Mouse (Mus musculus) hindbrain, embryonic 16.5 days (tissue): ENCODE measurements at regions not wholly inside any gene's neighbourhood (a gene's known extent, or its start where the extent isn't known, plus 50 kb on each side); places are given as distances from the start of the nearest gene placed in this dataset.

Source experiments
- ATAC-seq: fragments of 200-750 bp; cut with Nextera tagmentation; 2 replicates; pipeline ENCODE4 v1.8.0; 2017; ENCODE audit warnings: moderate TSS enrichment, moderate library complexity
- H3K27ac ChIP-seq: fragments of 300-500 bp; sonication (generic); 2 replicates; pipeline ENCODE4 v1.5.1; 2014; ENCODE audit warnings: low read depth, mild to moderate bottlenecking, control low read depth, low read length, moderate library complexity
- H3K27me3 ChIP-seq: fragments of 300-500 bp; sonication (generic); replicated peaks from 2 replicates; pipeline ENCODE4 v1.6.1; 2014; ENCODE audit warnings: low read length; ENCODE audit not compliant: control insufficient read depth, insufficient read depth
- H3K36me3 ChIP-seq: fragments of 300-500 bp; sonication (generic); 2 replicates; pipeline ENCODE4 v1.6.1; 2014; ENCODE audit warnings: mild to moderate bottlenecking, low read length, moderate library complexity, mixed read lengths; ENCODE audit not compliant: control insufficient read depth, insufficient read depth
- H3K4me1 ChIP-seq: fragments of 300-500 bp; sonication (generic); 2 replicates; pipeline ENCODE4 v1.6.1; 2014; ENCODE audit warnings: low read depth, low read length; ENCODE audit not compliant: control insufficient read depth, insufficient read depth
- H3K4me2 ChIP-seq: fragments of 300-500 bp; sonication (generic); 2 replicates; pipeline ENCODE4 v1.6.1; 2014; ENCODE audit warnings: mild to moderate bottlenecking, low read length, control low read depth, moderate library complexity
- H3K4me3 ChIP-seq: fragments of 300-500 bp; sonication (generic); 2 replicates; pipeline ENCODE4 v1.5.1; 2014; ENCODE audit warnings: mild to moderate bottlenecking, low read length, control low read depth, moderate library complexity
- H3K9ac ChIP-seq: fragments of 300-500 bp; sonication (generic); 2 replicates; pipeline ENCODE4 v1.6.1; 2014; ENCODE audit warnings: low read depth, mild to moderate bottlenecking, control low read depth, low read length, moderate library complexity
- H3K9me3 ChIP-seq: fragments of 300-500 bp; sonication (generic); 2 replicates; pipeline ENCODE4 v1.6.1; 2014; ENCODE audit warnings: mild to moderate bottlenecking, low read length, moderate library complexity; ENCODE audit not compliant: control insufficient read depth
- WGBS: fragments of 180-500 bp; shearing (Covaris S2); extraction: QIAGEN DNeasy Blood & Tissue Kit; methylation state at CpG from one replicate; pipeline ENCODE4 v1.1.7; 2014; 5-methylcytosine and 5-hydroxymethylcytosine counted together

- Histone ChIP-seq H3K36me3 (no peaks in the 10 kb centered on the region), H3K9me3 (no peaks in the 10 kb centered on the region), H3K9ac (no peak overlapping the region), H3K27ac (no peak overlapping the region), H3K4me1 (no peaks in the 10 kb centered on the region), H3K4me3 (no peak overlapping the region), H3K4me2 (no peak overlapping the region), H3K27me3 (no peaks in the 10 kb centered on the region)
- WGBS: 58% methylated on average over 2 of the region's 2 CpGs
- 0 out of 2 replicates have a peak, but pooled peaks have one; percentile 14 for ATAC-seq
These were observed 1030.5 kb upstream of the Cdh8 start for GRCm38 (mm10) chr8:100446677-100447350.
